Mouse (Mus musculus) small intestine, adult 2 months (tissue): Measurements from ENCODE around the gene Spdye4b.

ENCODE experiments used
- CTCF ChIP-seq: fragments of 200-500 bp; IDR thresholded peaks from 2 replicates; pipeline ENCODE4 v1.5.1; 2012; ENCODE audit warnings: low read depth, mild to moderate bottlenecking, control low read depth, inconsistent platforms, low read length, moderate library complexity, mixed read lengths; ENCODE audit not compliant: insufficient replicate concordance, insufficient read length; ENCODE audit errors: extremely low read depth
- POLR2A ChIP-seq: fragments of 200-500 bp; IDR thresholded peaks from 2 replicates; pipeline ENCODE4 v1.6.1; 2012; ENCODE audit warnings: low read depth, mild to moderate bottlenecking, control low read depth, inconsistent platforms, low read length, moderate library complexity

GRCm38 (mm10) chr5:143147481-143147880, 33.3 kb upstream of the Spdye4b start, which contains the start of gene Olfr718-ps1:
- TF ChIP-seq POLR2A (no peak), CTCF (no peak)
